ENCODE assay signal across 15 mouse cellular contexts in the genomic region with DNA sequence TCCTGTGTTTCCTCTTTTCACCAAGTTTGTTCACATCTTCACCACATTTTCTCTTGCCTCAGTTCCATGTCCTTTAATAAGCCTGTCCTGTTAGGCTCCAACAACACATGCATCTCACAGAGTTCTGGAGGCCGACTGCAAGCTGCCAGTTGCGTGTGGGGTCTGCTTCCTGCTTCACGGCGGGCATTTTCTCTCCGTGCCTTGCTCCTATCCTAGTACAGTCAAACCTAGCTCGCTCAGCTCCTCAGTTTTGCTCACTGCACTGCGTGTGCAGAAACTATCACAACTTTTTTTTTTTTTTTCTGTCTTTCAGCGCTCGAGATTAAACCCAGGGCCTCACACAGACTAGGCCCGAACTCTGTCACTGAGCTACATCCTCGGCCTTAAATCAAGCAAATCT.
"Had no signal": no experiment of that assay in that cellular context is flagged by ENCODE, and none has a peak within 500 bp of the region (broad histone marks: within the 10 kb centered on the region; RNA-seq: fewer than 3 reads in every experiment).

No protein-coding gene starts in this region.

- H3K36me3 ChIP-seq: midbrain, embryonic 10.5 days; midbrain, embryonic 12.5 days; neural tube, embryonic 12.5 days; stomach, embryonic 15.5 days had no signal

- H3K4me3 ChIP-seq: midbrain, embryonic 10.5 days; midbrain, embryonic 12.5 days; myocyte; neural tube, embryonic 12.5 days; stomach, embryonic 15.5 days had no signal

- DNase-seq: lung, adult 18-20 months; lung, embryonic 14.5 days; lung, postnatal 10 days; lung, postnatal 4 days; midbrain, embryonic 14.5 days; right cerebral cortex, postnatal 14 days; thymus, adult 18-20 months; thymus, postnatal 25 days; thymus, postnatal 4 days had no signal

- H3K27ac ChIP-seq: midbrain, embryonic 10.5 days; midbrain, embryonic 12.5 days; neural tube, embryonic 12.5 days; stomach, embryonic 15.5 days had no signal

- H3K9ac ChIP-seq: lung, embryonic 14.5 days; midbrain, embryonic 12.5 days; neural tube, embryonic 12.5 days; stomach, embryonic 15.5 days had no signal

- H3K27me3 ChIP-seq: neural tube, embryonic 12.5 days; stomach, embryonic 15.5 days had no signal

- H3K9me3 ChIP-seq: midbrain, embryonic 10.5 days; midbrain, embryonic 12.5 days; neural tube, embryonic 12.5 days; stomach, embryonic 15.5 days had no signal

- ATAC-seq: midbrain, embryonic 16.5 days had no signal

- H3K4me2 ChIP-seq: lung, embryonic 14.5 days; midbrain, embryonic 12.5 days; neural tube, embryonic 12.5 days; stomach, embryonic 15.5 days had no signal
